Mouse (Mus musculus) frontal cortex, adult (tissue): ENCODE data around the gene Thap2.

Source experiments
- ATAC-seq: cut with Nextera tagmentation; 2 replicates; pipeline ENCODE4 v1.9.2; 2017; ENCODE audit warnings: mild to moderate bottlenecking, moderate library complexity, mixed read lengths; ENCODE audit not compliant: low TSS enrichment

The Thap2 gene

DNA sequence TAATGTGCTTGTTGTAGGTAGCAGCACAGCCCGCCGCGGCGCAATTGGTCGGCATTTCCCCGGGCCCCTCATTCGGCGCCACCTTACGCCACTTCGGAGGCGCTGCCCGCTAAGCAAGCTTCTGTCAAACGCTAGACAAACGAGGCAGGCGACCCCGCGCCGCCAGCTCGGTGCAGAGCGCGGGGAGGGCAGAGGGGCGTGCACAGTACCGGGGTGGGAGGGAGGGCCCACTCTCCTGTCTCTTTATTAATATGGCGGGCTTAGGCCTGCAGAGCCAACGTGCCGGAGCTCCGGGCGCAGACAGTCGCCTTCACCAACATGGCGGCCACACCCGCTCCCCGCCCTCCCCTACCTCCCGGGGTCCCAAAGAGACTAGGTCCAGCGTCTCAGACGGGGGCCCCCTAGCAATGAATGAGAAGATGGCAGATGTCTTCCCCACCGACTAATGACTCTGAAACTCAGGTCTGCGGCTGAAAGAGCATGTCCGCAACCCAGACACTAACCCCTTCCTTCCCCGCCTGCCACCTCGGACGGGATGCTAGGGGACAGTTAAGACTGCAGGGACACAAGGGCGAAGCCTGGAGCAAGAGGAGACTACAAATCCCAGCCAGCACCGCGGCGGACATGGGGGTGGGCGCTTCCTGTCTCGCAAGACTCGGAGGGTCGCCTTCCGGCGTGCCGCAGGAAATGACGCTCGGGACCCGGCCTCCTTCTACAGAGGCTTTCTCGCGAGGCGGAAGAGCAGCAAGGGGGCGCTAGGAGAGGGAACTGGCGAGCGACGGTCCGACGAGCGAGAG is at the start of gene Thap2, which contains the start of gene Zfc3h1:
Gene Thap2, minus strand, starts transcription at position 223 of the 797 bp plus-strand sequence.
Gene Zfc3h1, plus strand, starts transcription at position 739 of the 797 bp plus-strand sequence.
- ATAC-seq: peak; percentile 93

- ATAC-seq: no peak
These were observed 41.1 kb upstream of the Thap2 start for GRCm38 (mm10) chr10:115425351-115425750.

DNA sequence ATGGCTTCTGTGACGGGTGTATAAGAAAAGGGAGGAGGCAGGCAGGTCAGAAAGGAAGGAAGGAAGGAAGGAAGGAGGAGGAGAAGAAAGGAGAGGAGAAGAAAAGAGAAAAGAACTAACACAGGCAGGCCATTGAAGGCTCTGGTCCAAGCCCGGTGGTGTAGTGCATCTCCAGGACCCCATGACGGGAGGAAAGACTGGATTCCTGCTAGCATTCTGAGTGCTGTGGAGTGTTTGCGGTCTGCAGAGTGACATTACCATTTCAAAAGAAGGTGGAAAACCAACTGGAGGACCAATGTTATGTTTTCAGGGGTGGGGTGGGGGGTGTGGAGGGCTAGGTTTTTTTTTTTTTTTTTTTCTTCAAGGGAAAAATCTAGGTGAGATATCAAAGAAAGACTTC is 37.7 kb upstream of the Thap2 start:
- no peak for ATAC-seq

GRCm38 (mm10) chr10:115414056-115414455 is 29.8 kb upstream of the Thap2 start:
- ATAC-seq: no peak

GRCm38 (mm10) chr10:115413496-115413895 is 29.3 kb upstream of the Thap2 start:
- ATAC-seq: no peak

- peak; percentile 91 for ATAC-seq
These were observed 22.1 kb upstream of the Thap2 start for GRCm38 (mm10) chr10:115406393-115406792.

DNA sequence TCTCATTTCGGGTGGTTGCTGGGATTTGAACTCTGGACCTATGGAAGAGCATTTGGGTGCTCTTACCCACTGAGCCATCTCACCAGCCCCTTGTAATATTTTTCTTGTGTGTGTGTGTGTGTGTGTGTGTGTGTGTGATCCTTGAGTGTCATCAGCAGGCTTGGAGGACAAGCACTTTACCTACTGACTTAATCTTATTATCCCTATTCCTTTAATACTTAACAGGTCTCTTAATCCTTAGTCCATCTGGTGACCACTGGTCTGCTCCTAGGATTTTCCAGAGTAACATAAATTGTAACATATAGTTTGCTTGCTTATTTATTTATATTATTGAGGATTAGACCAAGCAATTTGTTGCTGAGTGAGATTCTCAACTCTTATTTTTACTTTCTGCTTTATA is 7.7 kb upstream of the Thap2 start:
- ATAC-seq: no peak

GRCm38 (mm10) chr10:115391076-115391475 is 6.8 kb upstream of the Thap2 start:
- ATAC-seq: no peak

DNA sequence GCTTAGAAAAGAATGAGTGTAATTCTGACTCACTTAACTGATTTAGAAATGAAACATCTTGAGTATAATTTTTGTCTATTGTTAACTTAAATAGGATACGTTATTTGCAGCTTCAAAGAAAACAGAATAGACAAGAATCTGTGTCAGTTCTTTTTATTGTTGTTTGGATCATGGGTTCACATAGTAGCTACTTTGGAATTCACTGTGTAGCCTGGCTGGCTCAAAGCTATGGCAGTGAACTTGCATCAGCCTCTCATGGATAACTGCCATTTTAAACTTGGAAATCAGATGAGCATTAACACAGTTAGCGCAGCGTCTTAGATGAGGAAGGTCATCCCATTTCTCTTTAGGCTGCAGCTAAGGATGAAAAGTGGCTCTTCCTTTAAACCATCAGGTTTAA is 3.6 kb upstream of the Thap2 start:
- ATAC-seq: no peak

- peak; percentile 31 for ATAC-seq
These were observed 1.1 kb upstream of the Thap2 start for GRCm38 (mm10) chr10:115385018-115386002.

DNA sequence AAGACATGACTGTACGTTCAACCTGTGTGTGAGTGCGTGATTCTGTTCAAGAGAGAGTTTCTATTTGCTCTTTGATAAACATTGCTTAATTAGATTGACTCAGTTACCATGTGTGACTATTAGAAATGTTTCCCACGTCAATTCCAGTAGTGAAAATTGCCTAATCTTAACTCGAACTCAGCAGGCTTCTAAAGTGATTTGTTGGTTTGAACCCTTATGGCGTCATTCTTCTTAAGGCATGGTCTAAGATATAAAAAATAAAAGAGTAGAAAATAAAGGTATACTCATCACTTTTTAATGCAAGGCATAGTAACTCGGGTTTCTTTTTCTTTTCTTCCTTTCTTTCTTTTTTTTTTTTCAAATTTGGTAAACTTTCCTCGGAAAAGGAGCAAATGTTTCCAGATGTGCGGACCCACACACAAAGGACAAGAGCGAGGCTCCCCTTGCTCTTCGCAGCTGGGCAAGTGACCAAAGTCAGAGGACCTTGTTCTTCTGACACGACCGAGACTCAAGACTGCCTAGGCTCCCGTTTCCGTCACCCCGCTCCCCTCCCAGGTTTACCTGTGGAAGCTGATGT is 511 bp downstream of the Thap2 start:
- ATAC-seq: 0 out of 2 replicates have a peak, but pooled peaks have one; percentile 2

- ATAC-seq: no peak
These were observed 1.2 kb downstream of the Thap2 start for GRCm38 (mm10) chr10:115382846-115383643.

GRCm38 (mm10) chr10:115381506-115382084 is 2.6 kb downstream of the Thap2 start:
- ATAC-seq: no peak

- 0 out of 2 replicates have a peak, but pooled peaks have one; percentile 16 for ATAC-seq
These were observed 21.1 kb downstream of the Thap2 start for GRCm38 (mm10) chr10:115363151-115363550.

- peak; percentile 38 for ATAC-seq
These were observed 21.6 kb downstream of the Thap2 start for GRCm38 (mm10) chr10:115362623-115362964.

GRCm38 (mm10) chr10:115361840-115362622 is 22.2 kb downstream of the Thap2 start, which contains the start of gene Tmem19:
Gene Tmem19 (minus strand): TSS chr10:115362501.
- ATAC-seq: peak; percentile 90

DNA sequence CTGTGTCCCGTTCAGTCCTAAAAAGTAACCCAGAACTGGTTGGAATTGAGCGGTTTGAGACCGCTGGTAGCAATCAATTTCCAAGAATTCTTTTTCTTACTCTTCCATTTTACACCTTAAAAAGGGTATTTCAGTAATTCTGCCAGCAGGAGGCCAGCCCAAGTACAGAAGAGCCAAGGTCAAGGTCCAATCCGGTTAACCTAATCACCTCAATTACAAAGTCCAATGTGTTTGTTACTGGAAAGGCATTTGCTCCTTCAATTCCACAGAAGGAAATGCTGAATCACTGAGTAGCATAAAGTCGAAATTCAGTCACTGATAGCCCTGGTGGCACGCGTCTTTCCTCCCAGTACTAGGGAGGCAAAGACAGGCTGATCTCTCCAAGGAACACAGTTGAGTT is 25.2 kb downstream of the Thap2 start:
- ATAC-seq: no peak

DNA sequence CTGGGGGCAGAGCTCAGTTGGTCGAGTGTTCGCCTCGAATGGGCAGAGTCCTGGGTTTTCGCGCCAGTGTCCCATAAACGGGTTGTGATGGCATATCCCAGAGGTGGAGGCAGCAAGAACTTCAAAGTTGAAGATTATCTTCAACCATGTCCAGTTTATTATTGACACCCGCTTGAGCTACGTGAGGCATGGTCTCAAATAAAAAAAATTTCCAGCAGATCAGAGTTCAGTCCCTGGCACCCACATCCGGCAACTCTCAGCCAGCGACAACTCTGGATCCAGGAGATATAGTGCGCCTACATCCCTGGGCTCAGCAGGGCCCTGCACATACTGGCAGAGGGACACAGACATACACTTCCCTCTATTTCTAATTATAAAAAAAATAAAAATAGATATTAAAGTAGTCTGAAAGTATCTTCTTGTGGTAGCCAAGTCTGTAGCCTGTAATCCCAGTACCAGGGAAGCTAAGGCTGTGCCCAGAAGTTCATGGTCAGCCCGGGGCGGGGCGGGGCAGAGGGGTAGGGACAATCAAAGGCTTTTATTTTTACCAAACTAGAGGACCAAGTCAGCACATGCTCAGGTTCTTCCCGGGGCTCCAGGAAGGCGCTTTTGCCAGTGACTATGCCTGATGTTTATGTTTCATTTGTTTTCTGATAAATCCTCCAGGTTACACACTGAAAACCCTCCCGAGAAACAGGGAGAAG is 25.9 kb downstream of the Thap2 start:
- ATAC-seq: no peak

GRCm38 (mm10) chr10:115356106-115356505 is 28.1 kb downstream of the Thap2 start:
- no peak for ATAC-seq
